Mouse (Mus musculus) CD4-positive helper T cell, adult 2 months (primary cell): Measurements from ENCODE around the gene Gm43517.

Source experiments
- DNase-seq: peaks from one replicate; pipeline ENCODE4 v3.0.0-alpha.2; 2012; ENCODE audit warnings: low read depth, missing footprints, low spot score

Gene Gm43517

DNA sequence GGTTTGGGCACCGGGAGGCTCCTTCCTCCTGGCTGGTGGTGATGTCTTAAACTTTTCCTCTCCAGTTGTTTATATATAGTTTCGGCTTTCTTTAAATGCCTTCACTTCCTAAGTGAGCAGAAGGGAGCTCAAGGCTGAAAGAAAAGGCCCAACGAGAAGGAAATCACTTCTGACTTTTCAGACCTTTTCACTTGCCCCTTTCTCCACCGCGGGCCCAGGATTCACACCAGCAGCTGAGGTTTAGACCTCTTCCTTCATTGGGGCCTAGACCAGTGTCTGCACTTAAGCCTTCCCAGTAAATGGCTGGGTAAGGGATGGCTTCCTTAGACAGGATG lies 16.8 kb downstream of the Gm43517 start:
- no peak for DNase-seq

GRCm38 (mm10) chr12:49409833-49410232 lies 24.9 kb downstream of the Gm43517 start:
- DNase-seq, result no peak

DNA sequence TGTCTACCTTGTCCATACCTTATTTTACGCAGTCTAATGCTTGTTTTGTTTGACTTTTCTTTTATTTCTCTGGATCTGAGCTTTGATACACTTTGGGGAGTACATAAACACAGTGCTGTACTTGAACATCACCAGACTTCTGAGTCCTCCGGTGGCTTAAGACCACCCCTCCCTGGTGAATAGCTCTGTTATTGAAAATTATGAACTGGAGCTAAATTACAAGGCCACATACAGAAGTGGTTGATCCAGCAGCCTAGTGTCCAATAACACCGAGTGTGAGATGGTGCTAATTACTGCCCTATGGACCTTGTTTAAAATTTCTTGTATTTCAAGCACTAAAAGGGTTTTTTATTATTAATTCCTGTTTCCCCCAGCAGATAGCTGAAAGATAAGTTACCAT lies 33.0 kb downstream of the Gm43517 start:
- DNase-seq, result no peak
